Mouse (Mus musculus) erythroblast, embryonic 14.5 days (primary cell): Measurements from ENCODE around the gene Akap6. TPM values are rescaled to one million over a fixed set of nuclear protein-coding genes. Genes with fewer than 3 reads are reported as not detected.

ENCODE experiments used
- H3K27me3 ChIP-seq: 2 replicates; pipeline ENCODE4 v1.6.1; 2012; ENCODE audit warnings: inconsistent platforms; ENCODE audit not compliant: control insufficient read depth
- H3K36me3 ChIP-seq: 2 replicates; pipeline ENCODE4 v1.6.1; 2012; ENCODE audit warnings: mild to moderate bottlenecking, inconsistent platforms; ENCODE audit not compliant: control insufficient read depth
- H3K4me1 ChIP-seq: 2 replicates; pipeline ENCODE4 v1.6.1; 2012; ENCODE audit warnings: inconsistent platforms; ENCODE audit not compliant: control insufficient read depth
- H3K4me3 ChIP-seq: replicated peaks from 2 replicates; pipeline ENCODE3; 2012; ENCODE audit warnings: moderate library complexity, mild to moderate bottlenecking, inconsistent platforms
- H3K9me3 ChIP-seq: 2 replicates; pipeline ENCODE4 v1.6.1; 2012; ENCODE audit warnings: low read length, inconsistent platforms, mixed read lengths; ENCODE audit not compliant: control insufficient read depth
- GATA1 ChIP-seq: IDR thresholded peaks from 2 replicates; pipeline ENCODE4 v1.6.1; 2012; ENCODE audit warnings: low read length, inconsistent platforms, mixed read lengths
- TAL1 ChIP-seq: IDR thresholded peaks from 3 replicates; pipeline ENCODE4 v1.6.1; 2012; ENCODE audit warnings: low read length, inconsistent platforms, mixed read lengths
- polyA plus RNA-seq: library from polyadenylated mRNA; stranded (reverse); fragments of >175 nt; gene quantifications from 2 replicates; pipeline ENCODE4 v1.2.3, GENCODE M21; 2012

Gene Akap6
- polyA plus RNA-seq, 1 experiment: not detected

GRCm38 (mm10) chr12:52692290-52692974 is 6.8 kb upstream of the Akap6 start:
- TF ChIP-seq GATA1: no peak
- TF ChIP-seq TAL1: no peak
- no peak overlapping the region for H3K4me3 ChIP-seq
- peaks cover 7% of the 10 kb centered on the region for H3K4me1 ChIP-seq
- no peaks in the 10 kb centered on the region for H3K27me3 ChIP-seq
- H3K9me3 ChIP-seq: no peaks in the 10 kb centered on the region
- H3K36me3 ChIP-seq: no peaks in the 10 kb centered on the region

- Histone ChIP-seq H3K36me3 (no peaks in the 10 kb centered on the region), H3K4me1 (peaks cover 7% of the 10 kb centered on the region), H3K4me3 (no peak overlapping the region), H3K9me3 (no peaks in the 10 kb centered on the region), H3K27me3 (no peaks in the 10 kb centered on the region)
- TF ChIP-seq TAL1: no peak
- no peak for TF ChIP-seq GATA1
Observed at GRCm38 (mm10) chr12:52697407-52698109, 1.6 kb upstream of the Akap6 start.

GRCm38 (mm10) chr12:52698276-52698930 is 780 bp upstream of the Akap6 start:
- Histone ChIP-seq H3K27me3 (no peaks in the 10 kb centered on the region), H3K4me3 (no peak overlapping the region), H3K4me1 (peaks cover 5% of the 10 kb centered on the region; the same call in 1 of the 2 replicates), H3K36me3 (no peaks in the 10 kb centered on the region), H3K9me3 (no peaks in the 10 kb centered on the region)
- TF ChIP-seq TAL1: no peak

GRCm38 (mm10) chr12:52699961-52700696 is 946 bp downstream of the Akap6 start:
- Histone ChIP-seq H3K4me3 (no peak overlapping the region), H3K9me3 (no peaks in the 10 kb centered on the region), H3K4me1 (peaks cover 5% of the 10 kb centered on the region; the same call in 1 of the 2 replicates), H3K27me3 (no peaks in the 10 kb centered on the region), H3K36me3 (no peaks in the 10 kb centered on the region)
- no peak for TF ChIP-seq GATA1
- no peak for TF ChIP-seq TAL1

- TF ChIP-seq GATA1 (no peak), TAL1 (no peak)
- H3K9me3 ChIP-seq: no peaks in the 10 kb centered on the region
- H3K4me1 ChIP-seq: peaks cover 5% of the 10 kb centered on the region; the same call in 1 of the 2 replicates
- no peaks in the 10 kb centered on the region for H3K36me3 ChIP-seq
- no peaks in the 10 kb centered on the region for H3K27me3 ChIP-seq
- H3K4me3 ChIP-seq: no peak overlapping the region
Observed at GRCm38 (mm10) chr12:52700697-52701191, 1.6 kb downstream of the Akap6 start.

GRCm38 (mm10) chr12:52701201-52701641 is 2.0 kb downstream of the Akap6 start:
- H3K4me3 ChIP-seq: no peak overlapping the region
- H3K9me3 ChIP-seq: no peaks in the 10 kb centered on the region
- no peaks in the 10 kb centered on the region for H3K36me3 ChIP-seq
- TF ChIP-seq GATA1 (no peak), TAL1 (no peak)
- peaks cover 5% of the 10 kb centered on the region; the same call in 1 of the 2 replicates for H3K4me1 ChIP-seq
- no peaks in the 10 kb centered on the region for H3K27me3 ChIP-seq

- Histone ChIP-seq H3K9me3 (no peaks in the 10 kb centered on the region), H3K27me3 (no peaks in the 10 kb centered on the region), H3K4me3 (no peak overlapping the region), H3K4me1 (peaks cover 5% of the 10 kb centered on the region; the same call in 1 of the 2 replicates), H3K36me3 (no peaks in the 10 kb centered on the region)
- no peak for TF ChIP-seq GATA1
- no peak for TF ChIP-seq TAL1
Observed at GRCm38 (mm10) chr12:52702368-52702967, 3.3 kb downstream of the Akap6 start.

- no peak overlapping the region for H3K4me3 ChIP-seq
- H3K4me1 ChIP-seq: peaks cover 5% of the 10 kb centered on the region; the same call in 1 of the 2 replicates
- no peaks in the 10 kb centered on the region for H3K36me3 ChIP-seq
- H3K9me3 ChIP-seq: no peaks in the 10 kb centered on the region
- TF ChIP-seq GATA1: no peak
- no peaks in the 10 kb centered on the region for H3K27me3 ChIP-seq
Observed at GRCm38 (mm10) chr12:52704081-52704480, 4.9 kb downstream of the Akap6 start.
